Mouse (Mus musculus) limb, embryonic 15.5 days (tissue): ENCODE data around the gene Tcp11l1. TPM values are rescaled to one million over a fixed set of nuclear protein-coding genes. Genes with fewer than 3 reads are reported as not detected.

Source experiments
- ATAC-seq: fragments of 200-750 bp; cut with Nextera tagmentation; 2 replicates; pipeline ENCODE4 v1.8.0; 2017; ENCODE audit warnings: low read depth, moderate TSS enrichment; ENCODE audit not compliant: insufficient number of reproducible peaks, low FRiP score, low TSS enrichment
- H3K27ac ChIP-seq: fragments of 300-500 bp; sonication (generic); 2 replicates; pipeline ENCODE4 v1.5.1; 2015; ENCODE audit warnings: moderate library complexity, mild to moderate bottlenecking, inconsistent platforms
- H3K27me3 ChIP-seq: fragments of 300-500 bp; sonication (generic); 2 replicates; pipeline ENCODE4 v1.6.1; 2015; ENCODE audit warnings: inconsistent platforms
- H3K36me3 ChIP-seq: fragments of 300-500 bp; sonication (generic); 2 replicates; pipeline ENCODE4 v1.6.1; 2015; ENCODE audit warnings: inconsistent platforms
- H3K4me1 ChIP-seq: fragments of 300-500 bp; sonication (generic); 2 replicates; pipeline ENCODE4 v1.6.1; 2015; ENCODE audit warnings: inconsistent platforms
- H3K4me2 ChIP-seq: fragments of 300-500 bp; sonication (generic); 2 replicates; pipeline ENCODE4 v1.6.1; 2015; ENCODE audit warnings: mild to moderate bottlenecking, inconsistent platforms
- H3K4me3 ChIP-seq: fragments of 300-500 bp; sonication (generic); 2 replicates; pipeline ENCODE4 v1.5.1; 2015; ENCODE audit warnings: mild to moderate bottlenecking, inconsistent platforms
- H3K9ac ChIP-seq: fragments of 300-500 bp; sonication (generic); 2 replicates; pipeline ENCODE4 v1.6.1; 2015; ENCODE audit warnings: inconsistent platforms
- H3K9me3 ChIP-seq: fragments of 300-500 bp; sonication (generic); 2 replicates; pipeline ENCODE4 v1.6.1; 2016; ENCODE audit warnings: inconsistent platforms
- WGBS: fragments of 180-500 bp; shearing (Covaris S2); methylation state at CpG from one replicate; pipeline ENCODE4 v1.1.7; 2015; 5-methylcytosine and 5-hydroxymethylcytosine counted together
- polyA plus RNA-seq: library from polyadenylated mRNA; unstranded; fragments of >200 nt; fragmentation: Nextera tagmentation; extraction: Ambion mirVana; gene quantifications from 2 replicates; pipeline ENCODE4 v1.2.1, GENCODE M21; 2015

Gene Tcp11l1
- 33.7 and 35.3 TPM in 2 replicates for polyA plus RNA-seq

- Histone ChIP-seq H3K9me3 (no peaks in the 10 kb centered on the region), H3K9ac (peak within 1 kb of the TSS; percentile 68), H3K27ac (peak within 1 kb of the TSS; percentile 90), H3K4me2 (peak within 1 kb of the TSS; percentile 69), H3K36me3 (no peaks in the 10 kb centered on the region), H3K27me3 (peaks cover 7% of the 10 kb centered on the region; the same call in 1 of the 2 replicates), H3K4me1 (peaks cover 24% of the 10 kb centered on the region; the same call in 1 of the 2 replicates), H3K4me3 (peak within 1 kb of the TSS; percentile 76)
- peak; percentile 85 for ATAC-seq
- WGBS = under 1% methylated on average over 80 of the region's 99 CpGs
Observed at GRCm38 (mm10) chr2:104711585-104712485, at the start of gene Tcp11l1. Gene Tcp11l1, minus strand, starts transcription at chr2:104712169.

GRCm38 (mm10) chr2:104750611-104751010 is 38.6 kb upstream of the Tcp11l1 start:
- no peaks in the 10 kb centered on the region for H3K4me1 ChIP-seq
- no peak for ATAC-seq
- 54% methylated on average over 3 of the region's 3 CpGs for WGBS

GRCm38 (mm10) chr2:104748652-104749183 is 36.7 kb upstream of the Tcp11l1 start:
- Histone ChIP-seq H3K36me3 (no peaks in the 10 kb centered on the region), H3K4me2 (no peak overlapping the region), H3K4me3 (no peak overlapping the region), H3K27me3 (no peaks in the 10 kb centered on the region), H3K9ac (no peak overlapping the region), H3K4me1 (no peaks in the 10 kb centered on the region), H3K27ac (no peak overlapping the region), H3K9me3 (no peaks in the 10 kb centered on the region)
- ATAC-seq = no peak
- WGBS = 79% methylated on average over 5 of the region's 5 CpGs

More at GRCm38 (mm10) chr2:104750611-104751010, 38.6 kb upstream of the Tcp11l1 start:
- Histone ChIP-seq H3K4me3 (no peak overlapping the region), H3K9me3 (no peaks in the 10 kb centered on the region), H3K36me3 (no peaks in the 10 kb centered on the region), H3K27ac (no peak overlapping the region), H3K4me2 (no peak overlapping the region), H3K9ac (no peak overlapping the region), H3K27me3 (no peaks in the 10 kb centered on the region)

- Histone ChIP-seq H3K9ac (no peak overlapping the region), H3K4me3 (no peak overlapping the region), H3K4me2 (no peak overlapping the region), H3K4me1 (peaks cover 8% of the 10 kb centered on the region), H3K27ac (no peak overlapping the region), H3K9me3 (no peaks in the 10 kb centered on the region), H3K36me3 (no peaks in the 10 kb centered on the region), H3K27me3 (no peaks in the 10 kb centered on the region)
- ATAC-seq = no peak
- WGBS = 50% methylated on average over 8 of the region's 8 CpGs
Observed at GRCm38 (mm10) chr2:104746251-104746650, 34.3 kb upstream of the Tcp11l1 start.

GRCm38 (mm10) chr2:104743971-104744370 is 32.0 kb upstream of the Tcp11l1 start:
- no peak overlapping the region for H3K9ac ChIP-seq
- 58% methylated on average over 5 of the region's 5 CpGs for WGBS
- no peak overlapping the region for H3K4me2 ChIP-seq
- H3K4me1 ChIP-seq = peaks cover 14% of the 10 kb centered on the region
- no peak for ATAC-seq
- no peak overlapping the region for H3K4me3 ChIP-seq
- H3K27ac ChIP-seq = no peak overlapping the region
- H3K9me3 ChIP-seq = no peaks in the 10 kb centered on the region
- no peaks in the 10 kb centered on the region for H3K36me3 ChIP-seq
- H3K27me3 ChIP-seq = no peaks in the 10 kb centered on the region

GRCm38 (mm10) chr2:104743160-104743559 is 31.2 kb upstream of the Tcp11l1 start:
- Histone ChIP-seq H3K4me1 (peaks cover 14% of the 10 kb centered on the region), H3K27me3 (no peaks in the 10 kb centered on the region), H3K27ac (no peak overlapping the region), H3K4me3 (peak overlapping the region; percentile 80), H3K4me2 (peak overlapping the region; percentile 93), H3K36me3 (no peaks in the 10 kb centered on the region), H3K9me3 (no peaks in the 10 kb centered on the region), H3K9ac (no peak overlapping the region)
- no peak for ATAC-seq
- WGBS = 24% methylated on average over 7 of the region's 7 CpGs

- Histone ChIP-seq H3K36me3 (no peaks in the 10 kb centered on the region), H3K9me3 (no peaks in the 10 kb centered on the region), H3K4me3 (peak within 1 kb of the TSS; percentile 80), H3K27me3 (no peaks in the 10 kb centered on the region), H3K9ac (peak within 1 kb of the TSS; percentile 65), H3K4me2 (peak within 1 kb of the TSS; percentile 93), H3K27ac (no peak within 1 kb of the TSS), H3K4me1 (peaks cover 14% of the 10 kb centered on the region)
- peak; percentile 83 for ATAC-seq
- WGBS = 0% methylated on average over 31 of the region's 31 CpGs
Observed at GRCm38 (mm10) chr2:104742741-104743064, 30.7 kb upstream of the Tcp11l1 start, which contains the start of gene Depdc7. Gene Depdc7, minus strand, starts transcription at chr2:104742878.

- Histone ChIP-seq H3K4me2 (peak overlapping the region; percentile 93), H3K9me3 (no peaks in the 10 kb centered on the region), H3K9ac (peak overlapping the region; percentile 65), H3K27ac (no peak overlapping the region), H3K27me3 (no peaks in the 10 kb centered on the region), H3K4me3 (peak overlapping the region; percentile 80), H3K4me1 (peaks cover 14% of the 10 kb centered on the region), H3K36me3 (no peaks in the 10 kb centered on the region)
- ATAC-seq = peak; percentile 66
- 5% methylated on average over 46 of the region's 46 CpGs for WGBS
Observed at GRCm38 (mm10) chr2:104741896-104742740, 30.1 kb upstream of the Tcp11l1 start.

GRCm38 (mm10) chr2:104741015-104741758 is 29.2 kb upstream of the Tcp11l1 start:
- Histone ChIP-seq H3K9ac (no peak overlapping the region), H3K9me3 (no peaks in the 10 kb centered on the region), H3K36me3 (no peaks in the 10 kb centered on the region), H3K4me3 (no peak overlapping the region), H3K27ac (no peak overlapping the region), H3K27me3 (no peaks in the 10 kb centered on the region), H3K4me1 (peaks cover 14% of the 10 kb centered on the region), H3K4me2 (no peak overlapping the region)
- ATAC-seq = no peak
- 29% methylated on average over 7 of the region's 7 CpGs for WGBS

- Histone ChIP-seq H3K36me3 (no peaks in the 10 kb centered on the region), H3K27ac (no peak overlapping the region), H3K9ac (no peak overlapping the region), H3K27me3 (no peaks in the 10 kb centered on the region), H3K4me1 (peaks cover 14% of the 10 kb centered on the region), H3K4me2 (no peak overlapping the region), H3K4me3 (no peak overlapping the region), H3K9me3 (no peaks in the 10 kb centered on the region)
- no peak for ATAC-seq
- WGBS = 43% methylated on average over 7 of the region's 7 CpGs
Observed at GRCm38 (mm10) chr2:104740248-104740949, 28.4 kb upstream of the Tcp11l1 start.

GRCm38 (mm10) chr2:104739691-104740090 is 27.7 kb upstream of the Tcp11l1 start:
- Histone ChIP-seq H3K27me3 (no peaks in the 10 kb centered on the region), H3K9me3 (no peaks in the 10 kb centered on the region), H3K4me2 (no peak overlapping the region), H3K4me3 (no peak overlapping the region), H3K4me1 (peaks cover 14% of the 10 kb centered on the region), H3K27ac (no peak overlapping the region), H3K36me3 (no peaks in the 10 kb centered on the region), H3K9ac (no peak overlapping the region)
- 88% methylated on average over 2 of the region's 2 CpGs for whole genome bisulfite sequencing
- no peak for ATAC-seq
